Mouse (Mus musculus) NIH3T3 (cell line): Measurements from ENCODE around the gene Olfm3.

Experiments used
- DNase-seq: peaks from one replicate; pipeline ENCODE4 v3.0.0-alpha.2; 2012; ENCODE audit warnings: low read depth

Olfm3 gene

DNA sequence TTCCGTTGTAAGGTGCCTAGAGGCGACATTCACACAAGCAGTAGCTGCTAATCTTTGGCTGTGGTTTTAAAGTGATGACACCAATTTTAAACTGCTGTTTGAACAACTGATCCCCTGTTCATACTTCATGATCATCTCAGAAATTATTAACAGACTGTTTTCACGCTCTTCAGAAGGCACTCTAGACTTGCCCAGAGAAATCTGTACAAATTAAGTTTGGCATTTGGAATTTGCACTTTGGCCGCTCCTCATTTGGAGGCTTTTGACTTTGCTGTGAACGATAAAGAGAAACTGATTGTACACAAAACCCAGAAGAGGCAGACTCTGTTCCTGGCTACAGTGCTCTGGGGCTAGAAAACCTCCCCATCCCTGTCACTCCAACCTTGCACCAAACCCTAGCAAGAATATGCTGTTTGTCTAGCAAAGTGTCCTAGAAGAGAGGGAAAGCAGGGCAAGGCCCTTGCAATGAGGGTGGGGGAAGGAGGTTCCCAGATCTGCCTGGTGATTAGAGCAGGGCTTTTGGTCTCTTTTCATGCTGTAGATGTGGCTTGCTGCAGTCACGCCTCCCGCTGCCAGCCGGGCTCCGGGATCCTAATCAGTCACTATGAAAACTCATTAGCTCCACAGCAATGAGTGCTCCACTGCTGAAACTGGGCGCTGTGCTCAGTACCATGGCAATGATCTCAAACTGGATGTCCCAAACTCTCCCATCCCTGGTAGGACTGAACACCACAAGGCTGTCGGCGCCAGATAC lies 176.7 kb downstream of the Olfm3 start:
- no peak for DNase-seq

- DNase-seq: no peak
Observed at GRCm38 (mm10) chr3:115081371-115081770, 177.5 kb downstream of the Olfm3 start.

GRCm38 (mm10) chr3:115082947-115083346 lies 179.1 kb downstream of the Olfm3 start:
- DNase-seq: no peak

- no peak for DNase-seq
Observed at GRCm38 (mm10) chr3:115088281-115088680, 184.4 kb downstream of the Olfm3 start.

DNA sequence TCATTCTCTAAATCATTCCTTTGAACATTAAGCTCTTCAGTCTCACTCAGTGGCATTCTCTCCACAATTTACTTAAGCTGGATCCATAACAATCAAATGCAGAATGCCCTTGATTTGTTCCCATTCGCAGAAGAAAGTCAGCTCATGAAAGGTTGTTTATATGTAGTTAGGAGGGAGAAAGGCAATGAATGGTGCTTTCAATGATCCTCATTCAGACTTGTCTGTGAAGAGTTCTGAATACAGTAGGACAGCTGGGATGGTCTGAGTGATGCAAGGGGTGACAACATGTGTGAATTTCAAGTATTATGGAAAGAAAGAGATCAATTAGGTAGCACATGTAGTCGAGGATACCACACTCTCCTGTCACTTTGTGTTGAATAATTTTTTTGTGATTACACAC lies 186.8 kb downstream of the Olfm3 start:
- no peak for DNase-seq

- DNase-seq: peak; percentile 22
Observed at GRCm38 (mm10) chr3:115095496-115095895, 191.6 kb downstream of the Olfm3 start.

- no peak for DNase-seq
Observed at GRCm38 (mm10) chr3:115099590-115099989, 195.7 kb downstream of the Olfm3 start.

DNA sequence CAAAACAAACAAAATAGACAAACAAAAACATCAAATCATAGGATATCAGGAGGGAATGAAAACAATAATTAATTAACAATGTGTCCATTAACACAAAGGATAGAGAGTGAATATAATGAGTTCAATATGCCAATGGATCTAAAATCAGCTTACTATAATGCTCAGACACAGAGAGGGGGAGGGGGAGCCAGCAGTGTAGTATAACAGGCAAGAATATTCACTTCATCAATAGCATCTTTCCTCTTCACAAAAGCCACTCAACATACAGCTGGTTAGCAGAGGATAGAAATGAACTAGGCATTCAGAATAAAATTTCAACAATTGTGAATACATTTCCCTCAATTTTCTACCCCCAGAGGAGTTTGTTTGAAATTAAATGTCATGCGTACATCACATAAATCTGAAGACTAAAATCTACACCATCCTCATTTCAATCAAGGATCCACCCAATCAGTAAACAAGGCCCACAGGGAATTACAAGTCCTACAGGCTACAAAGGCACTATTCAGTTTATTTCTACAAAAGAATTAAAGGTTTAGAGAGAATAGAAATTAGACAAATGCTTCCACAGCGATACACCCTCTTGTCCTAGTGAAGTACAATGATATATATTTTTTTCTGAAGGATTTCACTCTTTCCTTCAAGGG lies 200.4 kb downstream of the Olfm3 start:
- no peak for DNase-seq

DNA sequence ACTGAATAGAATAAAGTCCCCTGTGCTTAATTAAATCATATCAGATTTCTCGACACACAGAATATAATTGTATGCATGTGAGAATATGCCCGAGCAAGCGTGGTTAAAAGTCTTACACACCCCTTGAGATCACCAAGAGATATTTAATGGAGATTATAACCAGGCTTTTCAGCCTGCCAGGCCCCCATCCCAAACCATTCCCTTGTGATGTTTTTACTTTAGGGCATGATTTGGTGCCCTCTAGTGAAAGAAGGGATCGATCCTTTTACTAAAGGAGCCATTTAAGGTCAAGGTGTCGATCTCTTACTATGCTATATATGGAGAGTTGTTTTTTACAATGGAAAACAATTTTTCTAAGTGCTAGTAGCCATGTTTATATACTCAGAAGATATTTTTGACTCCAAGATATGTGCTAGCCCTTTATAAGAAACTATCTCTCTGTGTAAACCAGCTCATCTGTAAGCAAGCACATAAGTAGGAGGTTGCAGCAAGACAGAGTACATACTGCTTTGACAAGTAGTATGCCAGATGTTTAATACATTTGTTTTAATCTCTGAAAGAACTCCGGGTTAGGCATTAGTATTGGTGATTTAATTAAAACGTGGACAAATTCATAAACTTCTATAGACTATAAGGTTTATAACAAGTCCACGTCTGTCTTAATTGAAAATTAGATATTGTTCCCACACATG lies 201.1 kb downstream of the Olfm3 start:
- DNase-seq: peak; percentile 25

DNA sequence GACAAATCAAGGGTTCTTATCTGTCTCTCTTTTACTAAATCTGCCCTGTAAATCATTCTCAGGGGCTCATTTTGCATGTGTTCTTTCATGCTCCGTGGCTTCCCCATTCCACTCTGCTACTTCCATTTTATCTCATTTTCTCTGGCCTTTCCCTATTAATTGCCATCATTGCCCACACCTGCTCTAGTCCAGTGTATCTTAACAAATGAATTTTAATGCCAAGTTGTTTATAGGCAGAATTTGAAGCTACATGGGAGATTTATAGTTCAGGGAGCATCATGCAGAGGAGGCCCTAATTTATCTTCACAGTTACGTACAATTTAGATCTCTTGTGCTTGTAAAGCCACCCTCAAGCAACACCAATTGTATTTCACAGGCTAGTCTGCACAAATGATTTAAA lies 241.8 kb downstream of the Olfm3 start:
- no peak for DNase-seq

DNA sequence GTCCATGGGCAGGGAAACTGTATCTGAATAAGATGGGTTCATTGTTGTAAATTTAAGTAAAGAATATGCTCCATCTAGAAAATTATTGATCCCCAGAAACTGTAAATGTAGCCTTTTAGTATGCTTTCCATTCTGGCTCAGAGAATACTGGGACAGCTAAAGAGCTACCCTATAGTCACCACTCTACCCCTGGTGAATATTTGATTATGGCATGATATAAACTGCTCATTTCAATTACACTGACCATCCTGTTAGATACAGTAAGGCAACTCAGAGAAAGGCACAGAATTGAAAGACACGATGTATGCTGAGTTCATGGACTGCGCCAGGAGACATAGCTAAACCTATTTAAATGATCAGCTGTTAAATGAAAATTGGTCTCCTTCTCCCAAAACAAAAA lies 242.4 kb downstream of the Olfm3 start:
- no peak for DNase-seq

GRCm38 (mm10) chr3:115158903-115159473 lies 255.1 kb downstream of the Olfm3 start:
- DNase-seq: no peak

DNA sequence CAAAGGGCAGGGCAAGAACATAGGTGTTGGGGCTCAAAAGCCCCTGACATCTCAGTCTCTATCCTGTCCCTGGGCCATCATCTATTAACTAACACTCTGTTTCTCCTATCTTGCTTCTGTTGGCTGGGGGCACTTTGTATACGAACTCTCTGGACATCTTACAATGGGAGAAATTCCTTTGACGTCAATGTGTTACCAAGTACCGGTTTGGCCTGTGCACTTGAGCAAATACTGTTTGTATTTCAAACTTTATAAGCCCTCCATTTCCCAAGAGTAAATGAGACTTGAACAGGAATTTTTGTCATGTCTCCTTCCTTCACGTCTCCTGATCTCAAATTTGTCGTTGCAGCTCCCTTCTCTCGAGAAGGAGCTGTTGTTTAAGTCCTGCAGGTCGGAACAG lies 270.7 kb downstream of the Olfm3 start:
- no peak for DNase-seq
